Comparison of ENCODE assay signal across 23 mouse cellular contexts in genomic region chr11:45918018-45918417, GRCm38 (mm10). TPM values are rescaled to one million over a fixed set of nuclear protein-coding genes. Genes with fewer than 3 reads are reported as not detected.
DNase-seq lines count a peak whose midpoint lies in the region; ATAC-seq and TF ChIP-seq lines count a peak whose summit lies in the region.
"Had no signal": no experiment of that assay in that cellular context is flagged by ENCODE, and none has a peak within 500 bp of the region (broad histone marks: within the 10 kb centered on the region; RNA-seq: fewer than 3 reads in every experiment).

No protein-coding gene starts in this region.

- no peak for TF ChIP-seq POLR2A in MEL (IDR thresholded peaks at IDR 0.05; ENCODE audit: control insufficient read depth in 1 of 2, insufficient read depth in 1 of 2, low read depth in 1 of 2, low read length in 2 of 2, poor library complexity in 1 of 2)

- no peaks in the 10 kb centered on the region for H3K4me1 ChIP-seq in MEL (ENCODE audit: control insufficient read depth in 1 of 2, insufficient read depth in 2 of 2, low read length in 2 of 2)
- peaks cover 9% of the 10 kb centered on the region for H3K4me1 ChIP-seq in midbrain, embryonic 15.5 days

- H3K4me3 ChIP-seq in MEL (ENCODE audit: control insufficient read depth in 1 of 2, insufficient read depth in 1 of 2, low read depth in 2 of 2, low read length in 2 of 2), result no peak overlapping the region
- no peak overlapping the region for H3K4me3 ChIP-seq in midbrain, embryonic 15.5 days
- H3K4me3 ChIP-seq: embryonic facial prominence, embryonic 13.5 days; embryonic facial prominence, embryonic 15.5 days; erythroblast, embryonic 14.5 days; forebrain, embryonic 10.5 days; forebrain, embryonic 12.5 days had no signal

- WGBS in midbrain, embryonic 15.5 days, result 96% methylated on average over 6 of the region's 6 CpGs

- TF ChIP-seq CTCF in MEL (IDR thresholded peaks at IDR 0.05 in 2 of 3, conservative IDR thresholded peaks at IDR 0.05 in 1 of 3; ENCODE audit: control insufficient read depth in 1 of 3, insufficient read depth in 1 of 3, low read depth in 2 of 3, low read length in 3 of 3, poor library complexity in 1 of 3, severe bottlenecking in 1 of 3), result no peak

- no peaks in the 10 kb centered on the region for H3K36me3 ChIP-seq in MEL (ENCODE audit: control insufficient read depth in 1 of 2, insufficient read depth in 2 of 2, low read length in 2 of 2)
- H3K36me3 ChIP-seq in midbrain, embryonic 15.5 days (replicated peaks), result no peaks in the 10 kb centered on the region
- H3K36me3 ChIP-seq: embryonic facial prominence, embryonic 13.5 days; embryonic facial prominence, embryonic 15.5 days; forebrain, embryonic 10.5 days; forebrain, embryonic 12.5 days had no signal

- H3K79me2 ChIP-seq in MEL (ENCODE audit: control insufficient read depth, insufficient read depth, low read length, poor library complexity), result no peaks in the 10 kb centered on the region

- TF ChIP-seq EP300 in MEL (IDR thresholded peaks at IDR 0.05; ENCODE audit: low read depth in 1 of 2, low read length in 2 of 2), result no peak

- no peak for TF ChIP-seq RAD21 in MEL (IDR thresholded peaks at IDR 0.05; ENCODE audit: low read depth, low read length)

- peak; percentile 44 for DNase-seq in heart, adult 11 months
- no peak for DNase-seq in heart, postnatal 4 days
- DNase-seq in MEL (ENCODE audit: low read depth, low spot score), result no peak
- DNase-seq in urinary bladder, adult 2 months (ENCODE audit: low spot score), result no peak
- DNase-seq: adrenal gland, adult 2 months; adrenal gland, postnatal 10 days; adrenal gland, postnatal 36 days; B cell, adult 2 months; cerebellum, adult 11-12 months; cerebellum, adult 2 months; cerebellum, adult 9-10 months; cerebellum, postnatal 10 days; cerebellum, postnatal 25 days; embryo, embryonic 11 days had no signal

- no peak overlapping the region for H3K4me2 ChIP-seq in midbrain, embryonic 15.5 days
- H3K4me2 ChIP-seq: embryonic facial prominence, embryonic 13.5 days; embryonic facial prominence, embryonic 15.5 days; forebrain, embryonic 12.5 days had no signal

- H3K27ac ChIP-seq in MEL (ENCODE audit: control insufficient read depth, low read depth, low read length), result no peak overlapping the region
- no peak overlapping the region for H3K27ac ChIP-seq in midbrain, embryonic 15.5 days
- H3K27ac ChIP-seq: embryonic facial prominence, embryonic 13.5 days; embryonic facial prominence, embryonic 15.5 days; forebrain, embryonic 10.5 days; forebrain, embryonic 12.5 days had no signal

- H3K27me3 ChIP-seq in MEL (ENCODE audit: control insufficient read depth in 1 of 2, insufficient read depth in 2 of 2, low read length in 2 of 2), result peaks cover 3% of the 10 kb centered on the region in 2 experiments; a peak in 1 of 4 replicates
- no peaks in the 10 kb centered on the region for H3K27me3 ChIP-seq in midbrain, embryonic 15.5 days (replicated peaks)
- H3K27me3 ChIP-seq: embryonic facial prominence, embryonic 13.5 days; embryonic facial prominence, embryonic 15.5 days; forebrain, embryonic 12.5 days had no signal

- no peak overlapping the region for H3K9ac ChIP-seq in MEL (ENCODE audit: control insufficient read depth, low read depth, low read length, poor library complexity, severe bottlenecking)
- no peak overlapping the region for H3K9ac ChIP-seq in midbrain, embryonic 15.5 days
- H3K9ac ChIP-seq: embryonic facial prominence, embryonic 13.5 days; embryonic facial prominence, embryonic 15.5 days; forebrain, embryonic 12.5 days had no signal

- no peaks in the 10 kb centered on the region for H3K9me3 ChIP-seq in MEL (replicated peaks; ENCODE audit: insufficient read depth, low read length)
- no peaks in the 10 kb centered on the region for H3K9me3 ChIP-seq in midbrain, embryonic 15.5 days
- H3K9me3 ChIP-seq: embryonic facial prominence, embryonic 13.5 days; embryonic facial prominence, embryonic 15.5 days; forebrain, embryonic 10.5 days; forebrain, embryonic 12.5 days; G1E had no signal

- ATAC-seq in midbrain, embryonic 15.5 days (replicated peaks), result no peak
- ATAC-seq: forebrain, embryonic 14.5 days; forebrain, embryonic 16.5 days had no signal

TF ChIP-seq in MEL, 35 proteins besides CTCF, POLR2A, EP300 and RAD21:
- no peak for TF ChIP-seq GABPA (IDR thresholded peaks at IDR 0.05; ENCODE audit: low read depth, low read length)
- peak in 1 of 2 experiments; percentile 41; a peak in 1 of 4 replicates for TF ChIP-seq USF2 (IDR thresholded peaks at IDR 0.05; ENCODE audit: borderline replicate concordance in 1 of 2, insufficient read depth in 1 of 2, low read depth in 1 of 2, low read length in 2 of 2)
- TF ChIP-seq USF1 (IDR thresholded peaks at IDR 0.05; ENCODE audit: low read depth, low read length), result peak; percentile 67

RNA-seq across cellular contexts. Expression of gene Lsm11, which starts 26.7 kb away (rescaled TPM):
- total RNA-seq in heart, postnatal 4 days (2021), result 10 to 100 TPM in 1 of 2 experiments, 1 to 10 TPM in 1; 9.4 to 10.6 TPM
- 22.3 and 22.8 TPM in 2 replicates for total RNA-seq in MEL (2012; rRNA removed)
- 10 to 100 TPM in 1 of 2 experiments, not detected in 1; 20.2 TPM for polyA plus RNA-seq in MEL (2012; ENCODE audit: insufficient read depth in 1 of 2, insufficient read length in 2 of 2, low read depth in 1 of 2, low replicate concordance in 2 of 2, missing spikeins in 1 of 2)
- polyA plus RNA-seq in midbrain, embryonic 15.5 days (2015; fragmentation: Nextera tagmentation; extraction: Ambion mirVana), result 23.5 and 26.1 TPM in 2 replicates
- polyA plus RNA-seq in urinary bladder, adult 2 months (2012; rRNA removed), result 3.5 and 4.2 TPM in 2 replicates

RNA-seq across cellular contexts. Expression of gene Thg1l, which starts 37.3 kb away (rescaled TPM):
- 1 to 10 TPM; 9.0 to 10.0 TPM for total RNA-seq in heart, postnatal 4 days (2021)
- total RNA-seq in MEL (2012; rRNA removed), result 62.9 and 65.8 TPM in 2 replicates
- 100 to 1,000 TPM in 1 of 2 experiments, 10 to 100 TPM in 1; 77.5 to 569 TPM for polyA plus RNA-seq in MEL (2012; ENCODE audit: insufficient read depth in 1 of 2, insufficient read length in 2 of 2, low read depth in 1 of 2, low replicate concordance in 2 of 2, missing spikeins in 1 of 2)
- 10.1 and 10.2 TPM in 2 replicates for polyA plus RNA-seq in midbrain, embryonic 15.5 days (2015; fragmentation: Nextera tagmentation; extraction: Ambion mirVana)
- polyA plus RNA-seq in urinary bladder, adult 2 months (2012; rRNA removed), result 9.3 and 9.7 TPM in 2 replicates
